ENCODE assay signal across 9 mouse cellular contexts in the genomic region with DNA sequence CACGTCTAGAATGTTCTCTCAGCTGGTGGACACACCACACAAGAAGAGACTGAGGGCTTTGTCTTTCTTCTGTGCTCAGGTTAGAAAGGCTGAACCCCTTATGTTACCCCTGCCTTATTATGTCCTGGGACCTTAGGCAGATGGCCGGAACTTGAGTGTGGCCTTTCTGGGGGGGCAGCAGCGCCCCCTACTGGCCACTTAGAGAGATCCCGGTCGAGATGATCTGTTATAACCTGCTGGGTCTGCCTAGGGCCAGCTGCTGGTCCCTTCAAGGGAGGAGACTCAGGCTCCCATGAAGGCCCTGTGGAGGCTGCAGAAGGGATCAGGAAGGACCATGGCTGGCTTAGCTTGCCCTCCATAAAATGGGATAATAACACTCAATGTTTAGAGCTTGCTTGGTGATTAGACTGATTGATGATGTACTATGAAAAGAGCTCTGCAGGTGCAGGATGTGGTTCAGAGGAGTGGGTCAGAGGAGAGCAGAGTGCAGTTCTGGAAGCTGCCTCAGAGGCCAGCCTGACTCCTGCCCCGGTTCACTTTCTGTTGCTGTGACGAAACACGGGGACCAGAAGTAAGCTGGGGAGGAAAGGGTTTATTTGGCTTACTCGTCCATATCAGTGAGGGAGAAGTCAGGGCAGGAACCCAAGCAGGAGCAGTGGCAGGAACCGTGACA. TPM values are rescaled to one million over a fixed set of nuclear protein-coding genes. Genes with fewer than 3 reads are reported as not detected.
DNase-seq lines count a peak whose midpoint lies in the region; ATAC-seq and TF ChIP-seq lines count a peak whose summit lies in the region.
"Had no signal": no experiment of that assay in that cellular context is flagged by ENCODE, and none has a peak within 500 bp of the region (broad histone marks: within the 10 kb centered on the region; RNA-seq: fewer than 3 reads in every experiment).

No protein-coding gene starts in this region.

- no peaks in the 10 kb centered on the region for H3K79me2 ChIP-seq in heart, adult 2 months (replicated peaks; ENCODE audit: control insufficient read depth, insufficient read depth, low read length)

- intact Hi-C loops in heart, adult 2 months (cut with DNase I), result loop anchor here (1.0 kb wide), 2 partner anchors 46 to 55 kb away; no protein-coding TSS in a partner anchor

- DNase-seq in heart, adult 2 months, result peak; percentile 58 to 66
- no peak for DNase-seq in heart, adult 8-10 months (ENCODE audit: low spot score)
- DNase-seq in 416B (ENCODE audit: low read depth), result peak; percentile 74
- peak; percentile 56 for DNase-seq in R1 (ENCODE audit: low read depth, low spot score)
- DNase-seq in limb, embryonic 14.5 days (ENCODE audit: low spot score), result peak; percentile 38
- peak; percentile 70 for DNase-seq in testis, postnatal 10 days (ENCODE audit: low spot score)
- DNase-seq in ovary, adult 18-20 months (ENCODE audit: low spot score), result no peak

- no peak overlapping the region for H3K4me2 ChIP-seq in limb, embryonic 14.5 days (replicated peaks; ENCODE audit: low read depth, low read length, severe bottlenecking)
- H3K4me2 ChIP-seq: embryonic facial prominence, embryonic 13.5 days had no signal

- no peak; the same call in 1 of the 2 replicates for TF ChIP-seq CTCF in heart, adult 2 months (IDR thresholded peaks at IDR 0.05)

- no peaks in the 10 kb centered on the region for H3K36me3 ChIP-seq in heart, adult 2 months (ENCODE audit: control insufficient read depth, insufficient read depth, low read length)
- no peaks in the 10 kb centered on the region for H3K36me3 ChIP-seq in limb, embryonic 14.5 days (ENCODE audit: control insufficient read depth, insufficient read depth, low read length)
- H3K36me3 ChIP-seq: embryonic facial prominence, embryonic 13.5 days had no signal

- peak; percentile 82; the same call in 1 of the 2 replicates for TF ChIP-seq EP300 in heart, adult 2 months (IDR thresholded peaks at IDR 0.05; ENCODE audit: insufficient read depth, low read depth, low read length)

- no peak overlapping the region; the same call in 1 of the 2 replicates for H3K27ac ChIP-seq in heart, adult 2 months
- H3K27ac ChIP-seq in limb, embryonic 14.5 days (replicated peaks; ENCODE audit: low read depth, low read length), result no peak overlapping the region
- H3K27ac ChIP-seq: embryonic facial prominence, embryonic 13.5 days had no signal

- ATAC-seq in common myeloid progenitor, adult 5-6 weeks (replicated peaks; ENCODE audit: low read depth, poor library complexity, severe bottlenecking), result peak; percentile 50; the same call in 1 of the 2 replicates
- no peak for ATAC-seq in limb, embryonic 14.5 days (ENCODE audit: low FRiP score, low read depth)

- no peak overlapping the region for H3K9ac ChIP-seq in heart, adult 2 months (ENCODE audit: low read depth, low read length)
- no peak overlapping the region for H3K9ac ChIP-seq in limb, embryonic 14.5 days (ENCODE audit: low read depth, low read length, severe bottlenecking)
- H3K9ac ChIP-seq: embryonic facial prominence, embryonic 13.5 days had no signal

- H3K4me3 ChIP-seq in heart, adult 2 months, result no peak overlapping the region
- H3K4me3 ChIP-seq in limb, embryonic 14.5 days (replicated peaks; ENCODE audit: low read length), result no peak overlapping the region
- H3K4me3 ChIP-seq: embryonic facial prominence, embryonic 13.5 days had no signal

- TF ChIP-seq POLR2A in heart, adult 2 months (IDR thresholded peaks at IDR 0.05; ENCODE audit: insufficient read depth, low read depth, low read length), result no peak
- no peak for TF ChIP-seq POLR2A in limb, embryonic 14.5 days (IDR thresholded peaks at IDR 0.05; ENCODE audit: borderline replicate concordance, extremely low read depth, insufficient read depth, insufficient read length)

- no peaks in the 10 kb centered on the region for H3K27me3 ChIP-seq in heart, adult 2 months (ENCODE audit: control insufficient read depth, insufficient read depth, low read length)
- H3K27me3 ChIP-seq in limb, embryonic 14.5 days (ENCODE audit: control insufficient read depth, insufficient read depth, low read length), result no peaks in the 10 kb centered on the region

- WGBS in heart, adult 2 months, result 32% methylated on average over 10 of the region's 10 CpGs
- 42% methylated on average over 10 of the region's 10 CpGs for WGBS in limb, embryonic 14.5 days

- H3K4me1 ChIP-seq in heart, adult 2 months (ENCODE audit: control insufficient read depth, insufficient read depth, low read length), result peaks cover 4% of the 10 kb centered on the region
- H3K4me1 ChIP-seq in limb, embryonic 14.5 days (ENCODE audit: control insufficient read depth, insufficient read depth, low read length), result peaks cover 7% of the 10 kb centered on the region

- no peaks in the 10 kb centered on the region for H3K9me3 ChIP-seq in limb, embryonic 14.5 days (ENCODE audit: control insufficient read depth, low read length)
- H3K9me3 ChIP-seq: embryonic facial prominence, embryonic 13.5 days had no signal

RNA-seq across cellular contexts. Expression of a gene that starts 15.6 kb away (rescaled TPM):
- under 1 TPM in 1 of 2 experiments, not detected in 1; 0.29 TPM for total RNA-seq in heart, adult 2 months (2021)
- 0.06 and 0.29 TPM in 2 replicates for polyA plus RNA-seq in heart, adult 2 months (2012; rRNA removed)
- total RNA-seq in heart, adult 8-10 months (2022), result under 1 TPM in 1 of 4 experiments, not detected in 3; 0.27 TPM
- total RNA-seq in common myeloid progenitor, adult 5-6 weeks (2017), result not detected in 2 replicates
- 3.3 and 3.5 TPM in 2 replicates for polyA plus RNA-seq in limb, embryonic 14.5 days (2012; rRNA removed)
- 4.5 and 5.7 TPM in 2 replicates for polyA plus RNA-seq in limb, embryonic 14.5 days (2014; fragmentation: Nextera tagmentation; extraction: Ambion mirVana)

RNA-seq across cellular contexts. Expression of a gene that starts 50.7 kb away (rescaled TPM):
- total RNA-seq in heart, adult 2 months (2021), result 10 to 100 TPM; 26.7 to 31.1 TPM
- polyA plus RNA-seq in heart, adult 2 months (2012; rRNA removed), result 29.0 and 31.3 TPM in 2 replicates
- total RNA-seq in heart, adult 8-10 months (2022), result 10 to 100 TPM; 20.4 to 24.8 (median 24.5) TPM
- total RNA-seq in common myeloid progenitor, adult 5-6 weeks (2017), result 0.44 and 0.55 TPM in 2 replicates
- 7.4 and 9.4 TPM in 2 replicates for polyA plus RNA-seq in limb, embryonic 14.5 days (2012; rRNA removed)
- polyA plus RNA-seq in limb, embryonic 14.5 days (2014; fragmentation: Nextera tagmentation; extraction: Ambion mirVana), result 0.57 and 1.1 TPM in 2 replicates

Comparison
In these comparisons a context has a peak if more than half of its experiments do, and no peak if none do; other contexts are left out.
1. DNase-seq: peak in heart, adult 2 months (2 of 2), 416B (single experiment), R1 (single experiment), limb, embryonic 14.5 days (single experiment) and testis, postnatal 10 days (single experiment); none in heart, adult 8-10 months (single experiment) and ovary, adult 18-20 months (single experiment).
2. RNA of a gene that starts 50.7 kb away (total RNA-seq): 26.7 to 31.1 TPM in heart, adult 2 months and 20.4 to 24.8 TPM in heart, adult 8-10 months; 0.44 to 0.55 TPM in common myeloid progenitor, adult 5-6 weeks; every median in the first group is over 10 times any median in the second.